ENCODE assay signal across 13 mouse cellular contexts in the genomic region with DNA sequence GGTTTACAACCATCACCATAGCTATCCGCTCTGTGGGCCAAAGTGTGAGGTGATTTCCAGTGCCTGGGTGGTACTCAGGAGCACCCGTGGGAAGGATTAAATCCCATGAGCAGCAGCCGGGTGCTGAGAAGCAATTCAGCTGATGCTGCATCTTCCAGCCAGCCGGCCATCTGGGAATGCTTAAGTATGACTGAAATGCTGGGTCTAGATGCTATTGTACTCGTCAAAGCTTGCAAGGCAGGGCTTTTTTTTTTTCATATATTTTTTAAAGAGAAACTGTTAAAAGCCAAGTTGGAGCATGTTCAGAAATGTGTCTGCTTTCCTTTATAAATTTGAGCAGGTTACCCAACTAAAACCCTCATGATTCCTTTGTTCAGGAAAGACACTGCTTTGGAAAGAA.
DNase-seq lines count a peak whose midpoint lies in the region; ATAC-seq and TF ChIP-seq lines count a peak whose summit lies in the region.
"Had no signal": no experiment of that assay in that cellular context is flagged by ENCODE, and none has a peak within 500 bp of the region (broad histone marks: within the 10 kb centered on the region; RNA-seq: fewer than 3 reads in every experiment).

No protein-coding gene starts in this region.

- intact Hi-C loops in gastrocnemius, adult 2 months (cut with DNase I) = no loop called here

- no peak overlapping the region for H3K4me3 ChIP-seq in layer of hippocampus, adult 2 months
- no peak overlapping the region for H3K4me3 ChIP-seq in stomach, embryonic 14.5 days (ENCODE audit: low read depth, low read length)
- no peak overlapping the region for H3K4me3 ChIP-seq in stomach, postnatal 0 days (ENCODE audit: low read depth, low read length)
- no peak overlapping the region for H3K4me3 ChIP-seq in stomach, embryonic 16.5 days (replicated peaks; ENCODE audit: low read length)
- H3K4me3 ChIP-seq in midbrain, embryonic 10.5 days = no peak overlapping the region
- H3K4me3 ChIP-seq in gastrocnemius, adult 2 months = no peak overlapping the region
- H3K4me3 ChIP-seq: liver, embryonic 12.5 days; myocyte had no signal

- no peak for TF ChIP-seq EP300 in stomach, postnatal 0 days (optimal IDR thresholded peaks at IDR 0.05)

- peak overlapping the region; percentile 68 for H3K27ac ChIP-seq in layer of hippocampus, adult 2 months
- peak overlapping the region; percentile 52; the same call in 1 of the 2 replicates for H3K27ac ChIP-seq in stomach, embryonic 14.5 days (ENCODE audit: low read length)
- H3K27ac ChIP-seq in stomach, postnatal 0 days (replicated peaks) = no peak overlapping the region
- peak overlapping the region; percentile 73 for H3K27ac ChIP-seq in stomach, embryonic 16.5 days (ENCODE audit: low read length)
- no peak overlapping the region for H3K27ac ChIP-seq in midbrain, embryonic 10.5 days (replicated peaks)
- H3K27ac ChIP-seq in gastrocnemius, adult 2 months = no peak overlapping the region
- H3K27ac ChIP-seq: liver, embryonic 12.5 days had no signal

- no peaks in the 10 kb centered on the region for H3K27me3 ChIP-seq in stomach, embryonic 14.5 days (ENCODE audit: control insufficient read depth, insufficient read depth, low read length)
- H3K27me3 ChIP-seq in stomach, postnatal 0 days (ENCODE audit: control insufficient read depth, insufficient read depth, low read length) = no peaks in the 10 kb centered on the region
- no peaks in the 10 kb centered on the region for H3K27me3 ChIP-seq in stomach, embryonic 16.5 days (ENCODE audit: control insufficient read depth, insufficient read depth, low read length)
- no peaks in the 10 kb centered on the region for H3K27me3 ChIP-seq in midbrain, embryonic 10.5 days (ENCODE audit: low read depth, poor library complexity, severe bottlenecking)
- H3K27me3 ChIP-seq: CH12.LX; liver, embryonic 12.5 days had no signal

- 46% methylated on average over 5 of the region's 5 CpGs for WGBS in stomach, embryonic 14.5 days
- WGBS in stomach, postnatal 0 days = 55% methylated on average over 5 of the region's 5 CpGs
- 46% methylated on average over 5 of the region's 5 CpGs for WGBS in stomach, embryonic 16.5 days
- WGBS in midbrain, embryonic 10.5 days = 85% methylated on average over 5 of the region's 5 CpGs

- peak in 1 of 2 experiments; percentile 39 for DNase-seq in layer of hippocampus, adult 2 months (ENCODE audit: low spot score in 2 of 2)
- no peak for DNase-seq in layer of hippocampus, postnatal 25 days (ENCODE audit: extremely low spot score in 1 of 2, low spot score in 1 of 2)
- no peak for DNase-seq in stomach, postnatal 0 days (ENCODE audit: low spot score)
- peak; percentile 40 for DNase-seq in forelimb bud, embryonic 11.5 days (ENCODE audit: low read depth, low spot score)
- no peak for DNase-seq in midbrain, embryonic 10.5 days (ENCODE audit: low spot score)
- no peak for DNase-seq in gastrocnemius, adult 2 months
- DNase-seq: adrenal gland, postnatal 10 days had no signal

- H3K9me3 ChIP-seq in stomach, embryonic 14.5 days (ENCODE audit: control insufficient read depth, low read depth, low read length) = peaks cover 2% of the 10 kb centered on the region; the same call in 1 of the 2 replicates
- H3K9me3 ChIP-seq in stomach, postnatal 0 days (ENCODE audit: control insufficient read depth, low read length) = no peaks in the 10 kb centered on the region
- H3K9me3 ChIP-seq in stomach, embryonic 16.5 days (replicated peaks; ENCODE audit: control insufficient read depth, low read length) = 0 out of 2 replicates have a peak, but pooled peaks cover 5% of the 10 kb centered on the region
- peaks cover 21% of the 10 kb centered on the region for H3K9me3 ChIP-seq in midbrain, embryonic 10.5 days (replicated peaks)
- H3K9me3 ChIP-seq: liver, embryonic 12.5 days had no signal

- no peak overlapping the region for H3K4me2 ChIP-seq in stomach, embryonic 14.5 days (replicated peaks; ENCODE audit: low read depth, low read length)
- H3K4me2 ChIP-seq in stomach, postnatal 0 days (replicated peaks; ENCODE audit: low read depth) = no peak overlapping the region
- no peak overlapping the region for H3K4me2 ChIP-seq in stomach, embryonic 16.5 days (ENCODE audit: low read depth, low read length)
- H3K4me2 ChIP-seq: liver, embryonic 12.5 days had no signal

- H3K9ac ChIP-seq in stomach, embryonic 14.5 days (replicated peaks; ENCODE audit: low read depth, low read length) = no peak overlapping the region
- H3K9ac ChIP-seq in stomach, postnatal 0 days (ENCODE audit: low read length) = no peak overlapping the region
- no peak overlapping the region for H3K9ac ChIP-seq in stomach, embryonic 16.5 days (ENCODE audit: low read length)
- H3K9ac ChIP-seq: liver, embryonic 12.5 days had no signal

- peaks cover 17% of the 10 kb centered on the region for H3K36me3 ChIP-seq in stomach, embryonic 14.5 days (ENCODE audit: control insufficient read depth, insufficient read depth, low read length)
- peaks cover 10% of the 10 kb centered on the region for H3K36me3 ChIP-seq in stomach, postnatal 0 days (ENCODE audit: control insufficient read depth, insufficient read depth, low read length)
- peaks cover 21% of the 10 kb centered on the region for H3K36me3 ChIP-seq in stomach, embryonic 16.5 days (ENCODE audit: control insufficient read depth, insufficient read depth, low read length)
- peaks cover 60% of the 10 kb centered on the region for H3K36me3 ChIP-seq in midbrain, embryonic 10.5 days

- TF ChIP-seq CTCF in layer of hippocampus, adult 2 months (conservative IDR thresholded peaks at IDR 0.05) = no peak
- TF ChIP-seq CTCF in stomach, postnatal 0 days (IDR thresholded peaks at IDR 0.05; ENCODE audit: low read depth) = no peak
- TF ChIP-seq CTCF in gastrocnemius, adult 2 months (IDR thresholded peaks at IDR 0.05) = no peak

- no peak for ATAC-seq in stomach, embryonic 14.5 days (ENCODE audit: insufficient number of reproducible peaks, insufficient read depth, low FRiP score, low read depth)
- no peak for ATAC-seq in stomach, postnatal 0 days (ENCODE audit: low FRiP score, low TSS enrichment)
- ATAC-seq in stomach, embryonic 16.5 days (ENCODE audit: insufficient read depth, low FRiP score) = no peak
- ATAC-seq: intestine, embryonic 16.5 days; liver, embryonic 12.5 days had no signal

- H3K4me1 ChIP-seq in stomach, embryonic 14.5 days (ENCODE audit: control insufficient read depth, insufficient read depth, low read length) = no peaks in the 10 kb centered on the region
- no peaks in the 10 kb centered on the region for H3K4me1 ChIP-seq in stomach, postnatal 0 days (replicated peaks; ENCODE audit: control insufficient read depth, insufficient read depth)
- H3K4me1 ChIP-seq in stomach, embryonic 16.5 days (ENCODE audit: control insufficient read depth, insufficient read depth, low read length) = no peaks in the 10 kb centered on the region
- no peaks in the 10 kb centered on the region for H3K4me1 ChIP-seq in midbrain, embryonic 10.5 days

Comparison
In these comparisons a context has a peak if more than half of its experiments do, and no peak if none do; other contexts are left out.
1. H3K27ac ChIP-seq: peak in layer of hippocampus, adult 2 months (single experiment), stomach, embryonic 14.5 days (single experiment) and stomach, embryonic 16.5 days (single experiment); none in stomach, postnatal 0 days (single experiment), midbrain, embryonic 10.5 days (single experiment) and gastrocnemius, adult 2 months (single experiment).